Mouse (Mus musculus): ENCODE measurements around the gene Spock1.

Gene Spock1

GRCm38 (mm10) chr13:57798633-57799032 lies 109.5 kb downstream of the Spock1 start:
- no peak for DNase-seq

- no peak for DNase-seq
Observed at GRCm38 (mm10) chr13:57796951-57797692, 111.0 kb downstream of the Spock1 start.

GRCm38 (mm10) chr13:57793643-57794240 lies 114.4 kb downstream of the Spock1 start:
- no peak for DNase-seq

GRCm38 (mm10) chr13:57789796-57790195 lies 118.3 kb downstream of the Spock1 start:
- DNase-seq, result no peak

GRCm38 (mm10) chr13:57788299-57788698 lies 119.8 kb downstream of the Spock1 start:
- no peak for DNase-seq

- DNase-seq, result no peak
Observed at GRCm38 (mm10) chr13:57786278-57786677, 121.9 kb downstream of the Spock1 start.

- DNase-seq, result no peak
Observed at GRCm38 (mm10) chr13:57782975-57783374, 125.2 kb downstream of the Spock1 start.

GRCm38 (mm10) chr13:57782107-57782561 lies 126.0 kb downstream of the Spock1 start:
- DNase-seq, result no peak

GRCm38 (mm10) chr13:57779146-57779545 lies 129.0 kb downstream of the Spock1 start:
- peak; percentile 63 for DNase-seq

GRCm38 (mm10) chr13:57778524-57778923 lies 129.6 kb downstream of the Spock1 start:
- DNase-seq, result no peak

GRCm38 (mm10) chr13:57771998-57772397 lies 136.1 kb downstream of the Spock1 start:
- DNase-seq, result no peak

GRCm38 (mm10) chr13:57766721-57767120 lies 141.4 kb downstream of the Spock1 start:
- DNase-seq, result peak; percentile 25

- DNase-seq, result no peak
Observed at GRCm38 (mm10) chr13:57761122-57761521, 147.0 kb downstream of the Spock1 start.

- DNase-seq, result no peak
Observed at GRCm38 (mm10) chr13:57760618-57761017, 147.5 kb downstream of the Spock1 start.

GRCm38 (mm10) chr13:57756316-57756715 lies 151.8 kb downstream of the Spock1 start:
- peak; percentile 13 for DNase-seq

- no peak for DNase-seq
Observed at GRCm38 (mm10) chr13:57750831-57751230, 157.3 kb downstream of the Spock1 start.

GRCm38 (mm10) chr13:57744667-57745066 lies 163.5 kb downstream of the Spock1 start:
- no peak for DNase-seq

GRCm38 (mm10) chr13:57741186-57741585 lies 166.9 kb downstream of the Spock1 start:
- DNase-seq, result no peak

GRCm38 (mm10) chr13:57740473-57740872 lies 167.7 kb downstream of the Spock1 start:
- DNase-seq, result no peak

- no peak for DNase-seq
Observed at GRCm38 (mm10) chr13:57736060-57736459, 172.1 kb downstream of the Spock1 start.

GRCm38 (mm10) chr13:57734549-57734948 lies 173.6 kb downstream of the Spock1 start:
- no peak for DNase-seq

GRCm38 (mm10) chr13:57733521-57733920 lies 174.6 kb downstream of the Spock1 start:
- DNase-seq, result no peak

GRCm38 (mm10) chr13:57732251-57732650 lies 175.9 kb downstream of the Spock1 start:
- no peak for DNase-seq

- no peak for DNase-seq
Observed at GRCm38 (mm10) chr13:57727716-57728115, 180.4 kb downstream of the Spock1 start.
